Mouse (Mus musculus) thymus, postnatal 0 days (tissue): ENCODE measurements around the gene Olfr15. TPM values are rescaled to one million over a fixed set of nuclear protein-coding genes. Genes with fewer than 3 reads are reported as not detected.
A peak's percentile ranks its signal among the peaks of the same experiment; 100 is the strongest.

Experiments
- DNase-seq: peaks from one replicate; pipeline ENCODE4 v3.0.0-alpha.2; 2015; ENCODE audit warnings: low spot score
- polyA plus RNA-seq: library from polyadenylated mRNA; unstranded; fragments of >200 nt; fragmentation: Nextera tagmentation; extraction: Ambion mirVana; gene quantifications from 2 replicates; pipeline ENCODE4 v1.2.1, GENCODE M21; 2015

The Olfr15 gene
- polyA plus RNA-seq, 1 experiment from 2014 or later, result not detected

GRCm38 (mm10) chr16:3872216-3873047 lies 41.8 kb downstream of the Olfr15 start, which contains the start of gene Naa60:
Gene Naa60 (plus strand): TSS chr16:3872375.
- DNase-seq, result peak; percentile 94

- DNase-seq, result no peak
These were observed 45.7 kb downstream of the Olfr15 start for GRCm38 (mm10) chr16:3876346-3876745.

DNA sequence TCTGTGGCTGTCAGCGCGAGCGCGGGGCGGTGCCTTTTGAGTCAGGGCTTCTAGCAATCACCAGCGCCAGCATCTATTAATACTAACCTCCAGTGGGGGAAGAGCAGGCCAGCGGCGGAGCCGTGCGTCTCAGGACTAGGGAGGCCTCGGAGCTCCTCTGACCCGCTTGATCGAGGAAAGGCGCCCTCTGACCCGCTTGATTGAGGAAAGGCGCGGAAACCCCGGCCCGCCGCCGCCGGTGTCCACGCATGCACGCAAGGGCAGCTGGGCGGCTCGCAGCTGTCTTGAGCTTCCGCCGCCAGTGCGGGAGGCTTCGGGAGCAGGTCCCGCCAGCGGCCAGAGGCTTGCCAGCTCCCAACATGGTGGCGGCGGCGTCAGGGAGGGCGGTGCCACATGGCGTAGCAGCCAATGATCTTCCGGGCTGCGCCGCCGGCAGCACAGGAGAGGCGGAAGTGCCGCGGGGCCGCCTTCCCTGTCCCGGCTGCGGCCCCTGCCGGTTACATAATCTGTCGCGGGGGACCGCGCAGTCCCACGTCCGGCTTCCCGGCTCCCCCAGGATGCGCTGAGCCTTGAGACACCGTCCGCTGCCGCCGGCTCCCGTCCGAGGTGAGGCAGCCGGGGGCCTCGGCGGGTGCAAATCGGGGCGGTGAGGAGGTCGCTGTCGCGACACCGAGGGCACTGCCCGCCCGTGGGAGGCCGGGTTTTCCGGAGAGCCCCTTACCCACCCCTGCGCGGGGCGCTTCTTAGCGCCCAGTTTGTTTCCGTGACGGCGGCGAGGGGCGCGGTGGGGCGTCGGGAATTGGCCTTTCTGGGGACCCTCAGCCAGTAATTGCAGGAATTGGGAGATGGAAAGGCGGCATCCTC lies 53.8 kb downstream of the Olfr15 start, which contains the start of the genes Zfp597 and Gm20695:
TSS of gene Zfp597 (minus strand) at position 361 of the 864 bp plus-strand sequence.
TSS of gene Gm20695 (plus strand) at position 448 of the 864 bp plus-strand sequence.
- DNase-seq, result peak; percentile 96

DNA sequence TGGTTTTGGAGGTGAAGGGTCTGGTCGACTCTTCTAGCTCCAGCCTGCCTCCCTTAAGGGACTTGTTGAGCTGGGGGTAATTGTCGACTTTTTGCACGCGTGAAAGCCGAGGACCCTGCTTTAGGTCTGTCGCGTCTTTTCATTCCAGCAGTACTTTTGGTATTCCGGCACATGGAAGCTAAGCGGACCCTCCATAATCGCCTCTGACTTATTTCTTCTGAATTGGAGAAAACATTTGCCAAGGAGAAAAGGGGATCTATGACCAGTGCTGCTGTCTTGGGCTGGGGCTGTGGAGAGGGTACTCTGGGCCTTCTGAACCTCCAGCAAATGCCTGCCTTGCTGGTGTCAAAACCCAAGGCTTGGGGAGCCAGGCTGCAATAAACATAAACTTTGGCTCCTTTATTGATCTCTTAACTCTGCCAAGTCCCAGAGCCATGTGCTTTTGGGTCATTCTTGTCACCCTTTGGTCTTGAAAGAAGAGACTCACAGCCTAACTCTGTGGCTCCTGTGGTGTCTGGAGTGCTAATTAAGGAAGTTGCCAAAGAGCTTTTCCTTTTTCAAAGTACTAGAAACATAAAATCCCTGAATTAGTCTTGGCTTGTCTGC lies 54.5 kb downstream of the Olfr15 start:
- DNase-seq, result no peak

- DNase-seq, result no peak
These were observed 61.1 kb downstream of the Olfr15 start for GRCm38 (mm10) chr16:3891621-3892295.

- DNase-seq, result no peak
These were observed 63.1 kb downstream of the Olfr15 start for GRCm38 (mm10) chr16:3893739-3894138.

Other genes starting within 250 kb of the Olfr15 start
- gene Olfr161, start 239.8 kb upstream of the Olfr15 start, polyA plus RNA-seq, result not detected in 2 replicates
- 0.17 and 0.22 TPM in 2 replicates for gene Mefv, start 112.8 kb upstream of the Olfr15 start, polyA plus RNA-seq
- gene Zfp263, start 86.8 kb upstream of the Olfr15 start, polyA plus RNA-seq, result 40.9 and 52.0 TPM in 2 replicates
- gene Zfp174, start 16.4 kb downstream of the Olfr15 start, polyA plus RNA-seq, result 0.45 and 0.47 TPM in 2 replicates
- 45.9 and 48.6 TPM in 2 replicates for gene Naa60, start 41.5 kb downstream of the Olfr15 start, polyA plus RNA-seq
- gene Zfp597, start 53.7 kb downstream of the Olfr15 start, polyA plus RNA-seq, result 5.7 and 7.1 TPM in 2 replicates
- 1.7 and 3.1 TPM in 2 replicates for gene Gm20695, start 53.8 kb downstream of the Olfr15 start, polyA plus RNA-seq
- gene 1700037C18Rik, start 77.8 kb downstream of the Olfr15 start, polyA plus RNA-seq, result 9.1 and 10.0 TPM in 2 replicates
- 28.9 and 36.6 TPM in 2 replicates for gene Cluap1, start 77.9 kb downstream of the Olfr15 start, polyA plus RNA-seq
- gene Nlrc3, start 145.8 kb downstream of the Olfr15 start, polyA plus RNA-seq, result 12.8 and 18.2 TPM in 2 replicates
- gene Slx4, start 172.9 kb downstream of the Olfr15 start, polyA plus RNA-seq, result 11.1 and 11.7 TPM in 2 replicates
- 1.4 and 1.7 TPM in 2 replicates for gene Dnase1, start 206.1 kb downstream of the Olfr15 start, polyA plus RNA-seq
- 82.8 and 94.5 TPM in 2 replicates for gene Trap1, start 246.9 kb downstream of the Olfr15 start, polyA plus RNA-seq